ENCODE assay signal across 20 mouse cellular contexts in genomic region chr2:109147292-109147691, GRCm38 (mm10).
DNase-seq lines count a peak whose midpoint lies in the region; ATAC-seq and TF ChIP-seq lines count a peak whose summit lies in the region.
"Had no signal": no experiment of that assay in that cellular context is flagged by ENCODE, and none has a peak within 500 bp of the region (broad histone marks: within the 10 kb centered on the region; RNA-seq: fewer than 3 reads in every experiment).

No protein-coding gene starts in this region.

- H3K9ac ChIP-seq in hindbrain, embryonic 11.5 days (ENCODE audit: low read depth, low read length): no peak overlapping the region
- H3K9ac ChIP-seq in hindbrain, postnatal 0 days (replicated peaks; ENCODE audit: low read length): no peak overlapping the region
- no peak overlapping the region for H3K9ac ChIP-seq in midbrain, embryonic 13.5 days (replicated peaks)
- H3K9ac ChIP-seq in midbrain, postnatal 0 days (replicated peaks; ENCODE audit: low read length, poor library complexity, severe bottlenecking): no peak overlapping the region
- H3K9ac ChIP-seq in forebrain, embryonic 15.5 days (replicated peaks): no peak overlapping the region
- H3K9ac ChIP-seq: embryonic facial prominence, embryonic 12.5 days; heart, embryonic 13.5 days; hindbrain, embryonic 15.5 days had no signal

- no peak for TF ChIP-seq CTCF in hindbrain, postnatal 0 days (IDR thresholded peaks at IDR 0.05; ENCODE audit: low read depth)
- TF ChIP-seq CTCF in midbrain, postnatal 0 days (IDR thresholded peaks at IDR 0.05): no peak

- H3K27me3 ChIP-seq in hindbrain, embryonic 11.5 days (ENCODE audit: control insufficient read depth, insufficient read depth, low read length): no peaks in the 10 kb centered on the region
- no peaks in the 10 kb centered on the region for H3K27me3 ChIP-seq in hindbrain, postnatal 0 days (ENCODE audit: insufficient read depth, low read length)
- H3K27me3 ChIP-seq in midbrain, embryonic 13.5 days: no peaks in the 10 kb centered on the region
- H3K27me3 ChIP-seq in midbrain, postnatal 0 days (ENCODE audit: insufficient read depth, low read length): no peaks in the 10 kb centered on the region
- no peaks in the 10 kb centered on the region for H3K27me3 ChIP-seq in forebrain, embryonic 15.5 days
- H3K27me3 ChIP-seq: CH12.LX; embryonic facial prominence, embryonic 12.5 days; heart, embryonic 13.5 days; hindbrain, embryonic 15.5 days; Patski had no signal

- no peak for DNase-seq in hindbrain, embryonic 11.5 days (ENCODE audit: low spot score)
- DNase-seq in hindbrain, postnatal 0 days (ENCODE audit: low spot score): no peak
- no peak for DNase-seq in midbrain, postnatal 0 days (ENCODE audit: low spot score)
- no peak for DNase-seq in cerebellum, adult 11-12 months
- DNase-seq: adrenal gland, postnatal 14 days; cerebellum, adult 8-10 months; cerebellum, postnatal 25 days; gastrocnemius, postnatal 36 days; heart, adult 11 months; heart, postnatal 4 days had no signal

- no peak overlapping the region for H3K4me3 ChIP-seq in hindbrain, embryonic 11.5 days (ENCODE audit: low read depth, low read length)
- no peak overlapping the region for H3K4me3 ChIP-seq in hindbrain, postnatal 0 days (ENCODE audit: low read length)
- H3K4me3 ChIP-seq in midbrain, embryonic 13.5 days (replicated peaks): no peak overlapping the region
- no peak overlapping the region for H3K4me3 ChIP-seq in midbrain, postnatal 0 days (ENCODE audit: low read depth, low read length)
- H3K4me3 ChIP-seq in forebrain, embryonic 15.5 days: no peak overlapping the region
- H3K4me3 ChIP-seq: embryonic facial prominence, embryonic 12.5 days; heart, embryonic 13.5 days; hindbrain, embryonic 15.5 days had no signal

- H3K4me1 ChIP-seq in hindbrain, embryonic 11.5 days (replicated peaks; ENCODE audit: control insufficient read depth, insufficient read depth, low read length): no peaks in the 10 kb centered on the region
- H3K4me1 ChIP-seq in hindbrain, postnatal 0 days (ENCODE audit: insufficient read depth, low read length): no peaks in the 10 kb centered on the region
- H3K4me1 ChIP-seq in midbrain, embryonic 13.5 days (replicated peaks): no peaks in the 10 kb centered on the region
- H3K4me1 ChIP-seq in midbrain, postnatal 0 days (ENCODE audit: insufficient read depth, low read length): no peaks in the 10 kb centered on the region
- H3K4me1 ChIP-seq in forebrain, embryonic 15.5 days: no peaks in the 10 kb centered on the region
- H3K4me1 ChIP-seq: embryonic facial prominence, embryonic 12.5 days; heart, embryonic 13.5 days; hindbrain, embryonic 15.5 days had no signal

- no peak overlapping the region for H3K4me2 ChIP-seq in hindbrain, embryonic 11.5 days (replicated peaks; ENCODE audit: low read depth, low read length)
- no peak overlapping the region for H3K4me2 ChIP-seq in hindbrain, postnatal 0 days (ENCODE audit: low read depth, low read length)
- H3K4me2 ChIP-seq in midbrain, embryonic 13.5 days (replicated peaks): no peak overlapping the region
- H3K4me2 ChIP-seq in midbrain, postnatal 0 days (ENCODE audit: low read depth, low read length, poor library complexity, severe bottlenecking): no peak overlapping the region
- no peak overlapping the region for H3K4me2 ChIP-seq in forebrain, embryonic 15.5 days (replicated peaks)
- H3K4me2 ChIP-seq: embryonic facial prominence, embryonic 12.5 days; heart, embryonic 13.5 days; hindbrain, embryonic 15.5 days had no signal

- no peaks in the 10 kb centered on the region for H3K36me3 ChIP-seq in hindbrain, embryonic 11.5 days (ENCODE audit: control insufficient read depth, insufficient read depth, low read length)
- H3K36me3 ChIP-seq in hindbrain, postnatal 0 days (ENCODE audit: insufficient read depth, low read length): no peaks in the 10 kb centered on the region
- no peaks in the 10 kb centered on the region for H3K36me3 ChIP-seq in midbrain, embryonic 13.5 days
- H3K36me3 ChIP-seq in midbrain, postnatal 0 days (ENCODE audit: insufficient read depth, low read length): no peaks in the 10 kb centered on the region
- H3K36me3 ChIP-seq in forebrain, embryonic 15.5 days: no peaks in the 10 kb centered on the region
- H3K36me3 ChIP-seq: embryonic facial prominence, embryonic 12.5 days; heart, embryonic 13.5 days; hindbrain, embryonic 15.5 days had no signal

- H3K9me3 ChIP-seq in hindbrain, embryonic 11.5 days (ENCODE audit: control insufficient read depth, low read length): no peaks in the 10 kb centered on the region
- no peaks in the 10 kb centered on the region for H3K9me3 ChIP-seq in hindbrain, postnatal 0 days (ENCODE audit: low read length)
- H3K9me3 ChIP-seq in midbrain, embryonic 13.5 days: no peaks in the 10 kb centered on the region
- H3K9me3 ChIP-seq in midbrain, postnatal 0 days (ENCODE audit: low read length): no peaks in the 10 kb centered on the region
- H3K9me3 ChIP-seq in forebrain, embryonic 15.5 days: no peaks in the 10 kb centered on the region
- H3K9me3 ChIP-seq: embryonic facial prominence, embryonic 12.5 days; heart, embryonic 13.5 days; hindbrain, embryonic 15.5 days had no signal

- peak; percentile 64; the same call in 1 of the 2 replicates for ATAC-seq in hindbrain, embryonic 11.5 days (ENCODE audit: low FRiP score)
- no peak for ATAC-seq in hindbrain, postnatal 0 days
- ATAC-seq in midbrain, embryonic 13.5 days: 0 out of 2 replicates have a peak, but pooled peaks have one; percentile 60
- ATAC-seq in midbrain, postnatal 0 days (ENCODE audit: low FRiP score): no peak
- peak; percentile 88 for ATAC-seq in forebrain, embryonic 15.5 days (replicated peaks)
- ATAC-seq: activated CD4-positive, CD25-positive, alpha-beta regulatory T cell, adult 4 months; inflammation-experienced regulatory T-cells, adult 6 months; intestine, postnatal 0 days; Patski had no signal

- H3K27ac ChIP-seq in hindbrain, embryonic 11.5 days (ENCODE audit: low read depth, low read length): no peak overlapping the region
- H3K27ac ChIP-seq in hindbrain, postnatal 0 days: no peak overlapping the region
- no peak overlapping the region for H3K27ac ChIP-seq in midbrain, embryonic 13.5 days
- no peak overlapping the region for H3K27ac ChIP-seq in midbrain, postnatal 0 days (ENCODE audit: low read depth, low read length)
- no peak overlapping the region for H3K27ac ChIP-seq in forebrain, embryonic 15.5 days (replicated peaks)
- H3K27ac ChIP-seq: embryonic facial prominence, embryonic 12.5 days; heart, embryonic 13.5 days; hindbrain, embryonic 15.5 days had no signal

Comparison
In these comparisons a context has a peak if more than half of its experiments do, and no peak if none do; other contexts are left out.
1. ATAC-seq: peak in hindbrain, embryonic 11.5 days (single experiment), midbrain, embryonic 13.5 days (single experiment) and forebrain, embryonic 15.5 days (single experiment); none in hindbrain, postnatal 0 days (single experiment) and midbrain, postnatal 0 days (single experiment).